Mouse (Mus musculus) midbrain, embryonic 15.5 days (tissue): ENCODE data around the gene Slc9a9. TPM values are rescaled to one million over a fixed set of nuclear protein-coding genes. Genes with fewer than 3 reads are reported as not detected.
A peak's percentile ranks its signal among the peaks of the same experiment; 100 is the strongest.

ENCODE experiments used
- ATAC-seq: fragments of 200-750 bp; cut with Nextera tagmentation; replicated peaks from 2 replicates; pipeline ENCODE4 v1.8.0; 2017; ENCODE audit warnings: moderate TSS enrichment
- H3K27ac ChIP-seq: fragments of 300-500 bp; sonication (generic); 2 replicates; pipeline ENCODE4 v1.5.1; 2015; ENCODE audit warnings: mild to moderate bottlenecking, inconsistent platforms
- H3K27me3 ChIP-seq: fragments of 300-500 bp; sonication (generic); replicated peaks from 2 replicates; pipeline ENCODE4 v1.6.1; 2015; ENCODE audit warnings: inconsistent platforms
- H3K36me3 ChIP-seq: fragments of 300-500 bp; sonication (generic); replicated peaks from 2 replicates; pipeline ENCODE4 v1.6.1; 2015; ENCODE audit warnings: inconsistent platforms
- H3K4me1 ChIP-seq: fragments of 300-500 bp; sonication (generic); 2 replicates; pipeline ENCODE4 v1.6.1; 2015; ENCODE audit warnings: inconsistent platforms
- H3K4me2 ChIP-seq: fragments of 300-500 bp; sonication (generic); 2 replicates; pipeline ENCODE4 v1.6.1; 2015; ENCODE audit warnings: inconsistent platforms, mild to moderate bottlenecking, moderate library complexity
- H3K4me3 ChIP-seq: fragments of 300-500 bp; sonication (generic); 2 replicates; pipeline ENCODE4 v1.5.1; 2015; ENCODE audit warnings: mild to moderate bottlenecking, inconsistent platforms
- H3K9ac ChIP-seq: fragments of 300-500 bp; sonication (generic); 2 replicates; pipeline ENCODE4 v1.6.1; 2015; ENCODE audit warnings: mild to moderate bottlenecking, inconsistent platforms
- H3K9me3 ChIP-seq: fragments of 300-500 bp; sonication (generic); 2 replicates; pipeline ENCODE4 v1.6.1; 2016; ENCODE audit warnings: inconsistent platforms
- WGBS: fragments of 180-500 bp; shearing (Covaris S2); methylation state at CpG from one replicate; pipeline ENCODE4 v1.1.7; 2015; ENCODE audit warnings: mixed read lengths; 5-methylcytosine and 5-hydroxymethylcytosine counted together
- polyA plus RNA-seq: library from polyadenylated mRNA; unstranded; fragments of >200 nt; fragmentation: Nextera tagmentation; extraction: Ambion mirVana; gene quantifications from 2 replicates; pipeline ENCODE4 v1.2.1, GENCODE M21; 2015

Gene Slc9a9
- polyA plus RNA-seq, 1 experiment from 2014 or later: 7.3 TPM

DNA sequence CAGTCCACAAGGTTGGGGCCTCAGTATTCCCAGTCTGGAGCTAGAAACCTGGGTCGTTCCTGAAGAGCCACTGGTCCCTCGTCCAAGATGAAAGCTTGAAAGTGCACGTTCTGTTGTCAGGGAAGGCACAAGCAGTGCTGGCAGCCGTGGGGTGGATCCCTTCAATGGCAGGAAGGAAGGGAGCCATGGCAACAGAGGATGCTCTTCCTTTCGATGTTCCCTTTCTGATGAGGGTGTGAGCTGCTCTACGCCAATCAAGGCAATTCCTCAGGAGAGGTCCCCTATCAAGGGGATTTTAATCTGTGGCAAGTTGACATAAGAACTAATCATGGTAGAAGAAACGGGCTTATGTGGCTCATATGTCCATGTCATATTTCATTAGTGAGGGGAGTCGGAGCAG is 135.8 kb downstream of the Slc9a9 start:
- WGBS: 61% methylated on average over 8 of the region's 8 CpGs
- no peak overlapping the region for H3K4me2 ChIP-seq
- no peaks in the 10 kb centered on the region for H3K36me3 ChIP-seq
- no peak overlapping the region for H3K4me3 ChIP-seq
- H3K9me3 ChIP-seq: no peaks in the 10 kb centered on the region
- no peaks in the 10 kb centered on the region for H3K4me1 ChIP-seq
- no peaks in the 10 kb centered on the region for H3K27me3 ChIP-seq
- no peak overlapping the region for H3K9ac ChIP-seq
- ATAC-seq: peak; percentile 51; the same call in 1 of the 2 replicates
- H3K27ac ChIP-seq: no peak overlapping the region

DNA sequence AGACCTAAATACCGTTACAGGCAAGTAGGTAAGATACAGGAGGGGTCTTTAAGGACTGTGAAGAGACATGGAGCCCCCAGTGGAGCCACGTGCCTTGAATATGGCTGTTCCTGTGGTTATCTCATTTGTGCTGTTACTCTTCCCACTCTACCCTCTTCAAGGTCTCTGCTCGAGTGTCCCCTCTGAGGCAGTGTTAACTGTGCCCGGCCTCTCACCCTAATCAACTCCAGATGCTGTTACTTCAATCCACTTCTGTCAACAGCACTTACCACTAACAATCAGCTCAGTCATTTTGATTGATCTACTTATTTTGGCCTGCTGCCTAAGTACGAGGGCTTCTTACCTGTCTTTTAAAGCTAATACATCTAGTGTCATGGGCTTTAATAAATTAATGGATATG is 145.8 kb downstream of the Slc9a9 start:
- 78% methylated on average over 5 of the region's 5 CpGs for WGBS
- Histone ChIP-seq H3K4me1 (no peaks in the 10 kb centered on the region), H3K4me2 (no peak overlapping the region), H3K27ac (no peak overlapping the region), H3K27me3 (no peaks in the 10 kb centered on the region), H3K36me3 (no peaks in the 10 kb centered on the region), H3K4me3 (no peak overlapping the region), H3K9me3 (no peaks in the 10 kb centered on the region), H3K9ac (no peak overlapping the region)
- no peak for ATAC-seq

- Histone ChIP-seq H3K27me3 (no peaks in the 10 kb centered on the region), H3K9me3 (no peaks in the 10 kb centered on the region), H3K4me2 (no peak overlapping the region), H3K36me3 (no peaks in the 10 kb centered on the region), H3K4me1 (no peaks in the 10 kb centered on the region), H3K9ac (no peak overlapping the region), H3K27ac (no peak overlapping the region), H3K4me3 (no peak overlapping the region)
- ATAC-seq: no peak
- WGBS: 86% methylated on average over 1 of the region's 1 CpGs
These were observed 151.6 kb downstream of the Slc9a9 start for GRCm38 (mm10) chr9:94821268-94821667.

DNA sequence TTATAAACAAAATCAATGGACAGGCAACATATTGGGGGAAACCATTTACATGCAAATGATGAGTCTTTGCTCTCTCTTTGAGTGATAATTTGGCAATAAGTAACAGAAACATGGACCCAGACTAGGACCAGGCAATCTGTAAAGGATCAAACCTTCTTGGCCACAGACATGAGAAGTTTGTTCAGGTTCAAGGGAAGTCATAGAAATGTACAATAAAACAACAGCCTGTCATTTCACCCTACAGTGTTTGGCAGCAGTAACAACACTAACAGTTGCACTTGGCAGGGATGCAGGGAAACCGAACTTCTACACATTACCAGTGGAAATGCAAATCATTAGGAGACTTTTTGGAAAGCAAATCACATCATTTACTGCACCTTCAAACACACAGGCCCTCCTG is 164.1 kb downstream of the Slc9a9 start:
- H3K4me2 ChIP-seq: no peak overlapping the region
- H3K27me3 ChIP-seq: no peaks in the 10 kb centered on the region
- ATAC-seq: no peak
- WGBS: 69% methylated on average over 1 of the region's 1 CpGs
- H3K9me3 ChIP-seq: no peaks in the 10 kb centered on the region
- H3K9ac ChIP-seq: no peak overlapping the region
- no peaks in the 10 kb centered on the region for H3K36me3 ChIP-seq
- peaks cover 7% of the 10 kb centered on the region for H3K4me1 ChIP-seq
- H3K27ac ChIP-seq: no peak overlapping the region
- H3K4me3 ChIP-seq: no peak overlapping the region

GRCm38 (mm10) chr9:94837384-94837783 is 167.7 kb downstream of the Slc9a9 start:
- 96% methylated on average over 15 of the region's 15 CpGs for WGBS
- H3K4me3 ChIP-seq: no peak overlapping the region
- ATAC-seq: peak; percentile 31; the same call in 1 of the 2 replicates

GRCm38 (mm10) chr9:94838479-94839031 is 168.8 kb downstream of the Slc9a9 start:
- H3K4me3 ChIP-seq: no peak overlapping the region
- peaks cover 23% of the 10 kb centered on the region for H3K4me1 ChIP-seq
- no peaks in the 10 kb centered on the region for H3K27me3 ChIP-seq
- H3K9ac ChIP-seq: no peak overlapping the region
- ATAC-seq: peak; percentile 51
- no peak overlapping the region for H3K4me2 ChIP-seq
- WGBS: 44% methylated on average over 8 of the region's 8 CpGs
- no peaks in the 10 kb centered on the region for H3K9me3 ChIP-seq
- peak overlapping the region; percentile 64 for H3K27ac ChIP-seq
- no peaks in the 10 kb centered on the region for H3K36me3 ChIP-seq

More at GRCm38 (mm10) chr9:94837384-94837783, 167.7 kb downstream of the Slc9a9 start:
- Histone ChIP-seq H3K4me2 (no peak overlapping the region), H3K4me1 (peaks cover 23% of the 10 kb centered on the region), H3K9me3 (no peaks in the 10 kb centered on the region), H3K36me3 (no peaks in the 10 kb centered on the region), H3K27me3 (no peaks in the 10 kb centered on the region), H3K27ac (no peak overlapping the region), H3K9ac (no peak overlapping the region)

- Histone ChIP-seq H3K9ac (no peak overlapping the region), H3K4me1 (peaks cover 23% of the 10 kb centered on the region), H3K4me3 (no peak overlapping the region), H3K4me2 (peak overlapping the region; percentile 30), H3K9me3 (no peaks in the 10 kb centered on the region), H3K27ac (peak overlapping the region; percentile 58), H3K36me3 (no peaks in the 10 kb centered on the region), H3K27me3 (no peaks in the 10 kb centered on the region)
- 18% methylated on average over 11 of the region's 11 CpGs for WGBS
- peak; percentile 77 for ATAC-seq
These were observed 169.5 kb downstream of the Slc9a9 start for GRCm38 (mm10) chr9:94839204-94839603.

DNA sequence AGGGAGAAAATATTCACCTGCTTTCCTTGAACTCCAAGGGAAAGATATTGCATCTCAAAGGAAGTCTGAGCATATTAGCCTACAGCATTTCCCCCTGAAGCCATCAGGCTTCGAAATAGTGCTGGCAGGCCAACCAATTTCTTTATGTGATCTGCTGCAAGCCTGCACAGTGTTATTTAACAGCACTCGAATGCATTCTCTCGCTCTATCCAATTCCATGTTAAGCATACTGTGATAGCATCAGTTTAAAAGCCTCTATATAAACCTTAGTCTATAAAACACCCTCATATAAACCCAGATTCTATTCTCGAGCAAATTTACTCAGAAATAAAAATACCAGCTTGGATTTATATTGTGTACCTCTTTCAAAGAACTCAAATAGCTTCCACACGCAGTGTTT is 170.7 kb downstream of the Slc9a9 start:
- no peak for ATAC-seq
- no peaks in the 10 kb centered on the region for H3K36me3 ChIP-seq
- H3K4me3 ChIP-seq: no peak overlapping the region
- H3K4me1 ChIP-seq: peaks cover 23% of the 10 kb centered on the region
- WGBS: 61% methylated on average over 5 of the region's 5 CpGs
- no peaks in the 10 kb centered on the region for H3K9me3 ChIP-seq
- H3K27me3 ChIP-seq: no peaks in the 10 kb centered on the region
- H3K4me2 ChIP-seq: no peak overlapping the region
- peak overlapping the region; percentile 10; the same call in 1 of the 2 replicates for H3K27ac ChIP-seq
- no peak overlapping the region for H3K9ac ChIP-seq

- WGBS: 84% methylated on average over 4 of the region's 4 CpGs
- H3K9me3 ChIP-seq: no peaks in the 10 kb centered on the region
- no peaks in the 10 kb centered on the region for H3K27me3 ChIP-seq
- H3K4me1 ChIP-seq: peaks cover 23% of the 10 kb centered on the region
- no peak overlapping the region for H3K4me2 ChIP-seq
- no peak overlapping the region for H3K4me3 ChIP-seq
- no peaks in the 10 kb centered on the region for H3K36me3 ChIP-seq
- 0 out of 2 replicates have a peak overlapping the region, but pooled peaks have one; percentile 10 for H3K27ac ChIP-seq
- ATAC-seq: no peak
- no peak overlapping the region for H3K9ac ChIP-seq
These were observed 171.3 kb downstream of the Slc9a9 start for GRCm38 (mm10) chr9:94840972-94841371.

DNA sequence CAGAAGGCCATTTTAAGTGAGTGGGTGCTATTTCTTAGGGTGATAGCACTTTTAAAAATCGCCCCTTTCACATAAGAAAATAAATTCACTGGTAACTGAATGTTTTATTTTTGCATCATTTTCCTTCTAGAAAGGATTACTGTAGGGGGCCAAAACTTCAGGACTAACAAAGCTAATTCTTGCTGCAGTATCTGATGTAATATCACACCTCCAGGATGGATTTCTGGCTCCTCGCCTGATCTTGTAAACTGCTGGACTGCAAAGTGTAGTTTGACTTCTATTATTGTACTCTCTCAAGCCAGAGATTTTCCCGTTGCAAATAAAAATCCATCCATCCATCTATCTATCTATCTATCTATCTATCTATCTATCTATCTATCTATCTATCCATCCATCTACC is 174.5 kb downstream of the Slc9a9 start:
- Histone ChIP-seq H3K9ac (no peak overlapping the region), H3K27ac (no peak overlapping the region), H3K4me2 (no peak overlapping the region), H3K27me3 (no peaks in the 10 kb centered on the region), H3K4me3 (no peak overlapping the region), H3K9me3 (no peaks in the 10 kb centered on the region), H3K4me1 (peaks cover 13% of the 10 kb centered on the region), H3K36me3 (no peaks in the 10 kb centered on the region)
- no peak for ATAC-seq
- WGBS: 91% methylated on average over 3 of the region's 3 CpGs

DNA sequence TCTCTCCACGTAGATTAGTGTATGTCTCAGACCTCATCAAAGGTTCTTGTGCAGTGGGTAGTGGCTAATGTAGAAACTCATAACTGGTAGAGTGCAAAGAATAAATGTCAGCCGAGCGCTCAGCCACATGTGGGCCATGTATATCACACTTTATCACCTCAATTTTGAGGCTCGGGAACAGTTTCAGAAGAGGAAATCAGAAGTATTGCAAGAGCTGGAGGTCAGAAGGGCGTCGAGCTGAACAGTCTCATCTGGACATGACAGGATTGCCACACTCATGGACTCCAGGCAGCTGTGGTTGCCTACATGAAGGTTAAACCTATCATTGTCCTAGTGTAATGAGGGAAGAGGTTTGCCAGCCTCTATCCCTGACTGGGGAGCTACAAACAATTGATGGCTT is 177.9 kb downstream of the Slc9a9 start:
- Histone ChIP-seq H3K36me3 (no peaks in the 10 kb centered on the region), H3K27ac (no peak overlapping the region), H3K9me3 (no peaks in the 10 kb centered on the region), H3K9ac (no peak overlapping the region), H3K4me2 (no peak overlapping the region), H3K4me1 (no peaks in the 10 kb centered on the region), H3K4me3 (no peak overlapping the region), H3K27me3 (no peaks in the 10 kb centered on the region)
- WGBS: 96% methylated on average over 6 of the region's 6 CpGs
- ATAC-seq: no peak

- Histone ChIP-seq H3K9ac (no peak overlapping the region), H3K4me1 (peaks cover 11% of the 10 kb centered on the region), H3K27me3 (no peaks in the 10 kb centered on the region), H3K36me3 (no peaks in the 10 kb centered on the region), H3K4me2 (no peak overlapping the region), H3K9me3 (no peaks in the 10 kb centered on the region), H3K4me3 (no peak overlapping the region), H3K27ac (no peak overlapping the region)
- 72% methylated on average over 3 of the region's 3 CpGs for WGBS
- no peak for ATAC-seq
These were observed 181.8 kb downstream of the Slc9a9 start for GRCm38 (mm10) chr9:94851550-94851949.

- H3K36me3 ChIP-seq: no peaks in the 10 kb centered on the region
- H3K27ac ChIP-seq: no peak overlapping the region
- ATAC-seq: no peak; the same call in 1 of the 2 replicates
- no peaks in the 10 kb centered on the region for H3K27me3 ChIP-seq
- no peaks in the 10 kb centered on the region for H3K9me3 ChIP-seq
- WGBS: 54% methylated on average over 3 of the region's 3 CpGs
- no peak overlapping the region for H3K4me3 ChIP-seq
- no peak overlapping the region for H3K4me2 ChIP-seq
- peaks cover 11% of the 10 kb centered on the region for H3K4me1 ChIP-seq
- H3K9ac ChIP-seq: no peak overlapping the region
These were observed 186.4 kb downstream of the Slc9a9 start for GRCm38 (mm10) chr9:94856093-94856492.
